In the genomic region with DNA sequence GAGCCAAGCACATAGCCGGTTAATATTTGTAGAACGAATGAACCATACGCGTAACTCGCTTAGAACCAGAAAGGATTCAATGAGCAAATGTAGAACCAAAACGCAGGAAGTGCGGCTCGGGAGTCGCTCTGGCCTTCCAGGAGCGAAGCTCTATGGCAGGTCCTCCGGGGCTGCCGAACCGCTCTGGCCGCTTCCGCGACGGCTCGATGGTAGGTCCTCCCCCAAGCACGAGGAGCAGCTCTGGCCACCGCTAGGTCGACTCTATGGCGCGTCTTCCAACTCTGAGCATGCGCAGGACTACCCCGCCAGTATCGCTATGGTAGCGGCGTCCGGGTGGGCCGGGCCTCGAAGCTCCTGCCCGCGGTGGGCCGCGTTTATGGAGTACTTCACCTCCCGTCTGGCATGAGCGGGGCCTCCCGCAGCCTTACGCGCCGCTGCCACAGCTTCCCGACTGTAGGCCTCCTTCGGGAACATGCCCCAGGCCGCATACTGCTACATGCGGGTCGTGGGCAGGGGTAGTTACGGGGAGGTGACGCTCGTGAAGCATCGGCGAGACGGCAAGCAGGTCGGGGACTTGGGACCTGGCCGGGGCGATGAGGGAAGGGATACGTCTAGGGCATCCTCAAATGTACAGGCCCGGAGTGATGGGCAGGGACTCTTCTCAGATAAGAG, we compare ENCODE assay signal across 8 mouse cellular contexts. TPM values are rescaled to one million over a fixed set of nuclear protein-coding genes. Genes with fewer than 3 reads are reported as not detected.
DNase-seq lines count a peak whose midpoint lies in the region; ATAC-seq and TF ChIP-seq lines count a peak whose summit lies in the region.

A gene (plus strand): TSS at position 224 of the 672 bp plus-strand sequence.

- peak within 1 kb of the TSS; percentile 79 for H3K4me2 ChIP-seq in lung, postnatal 0 days (replicated peaks; ENCODE audit: low read depth, low read length)

- peaks cover 8% of the 10 kb centered on the region for H3K36me3 ChIP-seq in hindbrain, embryonic 10.5 days
- no peaks in the 10 kb centered on the region for H3K36me3 ChIP-seq in lung, postnatal 0 days (ENCODE audit: insufficient read depth, low read length)

- WGBS in hindbrain, embryonic 10.5 days: under 1% methylated on average over 57 of the region's 57 CpGs
- WGBS in lung, postnatal 0 days: 1% methylated on average over 56 of the region's 57 CpGs

- TF ChIP-seq EP300 in lung, postnatal 0 days (IDR thresholded peaks at IDR 0.05): no peak

- DNase-seq in MN1 (ENCODE audit: low spot score): peak; percentile 97
- DNase-seq in cerebellum, adult 9-10 months: peak; percentile 97
- DNase-seq in hindbrain, embryonic 10.5 days (ENCODE audit: low spot score): peak; percentile 98
- DNase-seq in layer of hippocampus, adult 9-11 months: peak; percentile 98
- DNase-seq in lung, postnatal 0 days (ENCODE audit: low spot score): peak; percentile 99
- DNase-seq in ovary, postnatal 14 days (ENCODE audit: low spot score): peak; percentile 92
- DNase-seq in thymus, postnatal 14 days: peak; percentile 97

- peak within 1 kb of the TSS; percentile 95 for H3K4me3 ChIP-seq in hindbrain, embryonic 10.5 days
- peak within 1 kb of the TSS; percentile 65 for H3K4me3 ChIP-seq in lung, postnatal 0 days (ENCODE audit: low read depth, low read length)

- peak within 1 kb of the TSS; percentile 73 for H3K9ac ChIP-seq in lung, postnatal 0 days (replicated peaks; ENCODE audit: low read depth)

- peaks cover 10% of the 10 kb centered on the region for H3K4me1 ChIP-seq in hindbrain, embryonic 10.5 days (replicated peaks)
- peaks cover 3% of the 10 kb centered on the region; the same call in 1 of the 2 replicates for H3K4me1 ChIP-seq in lung, postnatal 0 days (ENCODE audit: insufficient read depth, low read depth, low read length)

- no peaks in the 10 kb centered on the region for H3K9me3 ChIP-seq in hindbrain, embryonic 10.5 days
- H3K9me3 ChIP-seq in lung, postnatal 0 days (ENCODE audit: low read length): no peaks in the 10 kb centered on the region

- peak; percentile 50 for TF ChIP-seq CTCF in lung, postnatal 0 days (IDR thresholded peaks at IDR 0.05)

- 0 out of 2 replicates have a peak, but pooled peaks cover 3% of the 10 kb centered on the region for H3K27me3 ChIP-seq in hindbrain, embryonic 10.5 days (ENCODE audit: insufficient read depth, poor library complexity, severe bottlenecking)
- no peaks in the 10 kb centered on the region for H3K27me3 ChIP-seq in lung, postnatal 0 days (replicated peaks; ENCODE audit: insufficient read depth, low read length)

- H3K27ac ChIP-seq in hindbrain, embryonic 10.5 days: peak within 1 kb of the TSS; percentile 92
- peak within 1 kb of the TSS; percentile 74 for H3K27ac ChIP-seq in lung, postnatal 0 days (ENCODE audit: low read length)

- ATAC-seq in frontal cortex, adult (ENCODE audit: low TSS enrichment): peak; percentile 98
- peak; percentile 99 for ATAC-seq in lung, postnatal 0 days

RNA-seq across cellular contexts. Expression of the gene that starts here (rescaled TPM):
- polyA plus RNA-seq in hindbrain, embryonic 10.5 days (2016; fragmentation: Nextera tagmentation; extraction: Ambion mirVana): 18.6 and 21.0 TPM in 2 replicates
- polyA plus RNA-seq in lung, postnatal 0 days (2015; fragmentation: Nextera tagmentation; extraction: Ambion mirVana): 4.7 and 4.9 TPM in 2 replicates

Comparison
In these comparisons a context has a peak if more than half of its experiments do, and no peak if none do; other contexts are left out.
1. Peak in every context shown above with its lines: DNase-seq, ATAC-seq, H3K4me3 ChIP-seq and H3K27ac ChIP-seq.